Mouse (Mus musculus) CH12.LX (cell line): ENCODE measurements around the gene Bbs12. TPM values are rescaled to one million over a fixed set of nuclear protein-coding genes. Genes with fewer than 3 reads are reported as not detected.
A peak's percentile ranks its signal among the peaks of the same experiment; 100 is the strongest.

Source experiments
- DNase-seq: peaks from one replicate; pipeline ENCODE4 v3.0.0-alpha.2; 2013; ENCODE audit errors: extremely low read depth
- H3K27ac ChIP-seq: 2 replicates; pipeline ENCODE4 v1.5.1; 2012; ENCODE audit warnings: low read depth, mild to moderate bottlenecking, control low read depth, moderate library complexity; ENCODE audit not compliant: insufficient read depth
- H3K27me3 ChIP-seq: replicated peaks from 2 replicates; pipeline ENCODE3; 2012; ENCODE audit warnings: inconsistent platforms
- H3K36me3 ChIP-seq, 2 experiments: replicated peaks in 1 of 2; 2 replicates each; pipeline versions ENCODE3 to v1.6.1; 2012; ENCODE audit warnings: inconsistent platforms in 1 of 2, low read length in 1 of 2, mild to moderate bottlenecking in 1 of 2, mixed read lengths in 1 of 2, moderate library complexity in 1 of 2; ENCODE audit not compliant: control insufficient read depth in 1 of 2, insufficient read depth in 1 of 2
- H3K4me1 ChIP-seq, 2 experiments: 2 replicates each; pipeline ENCODE4 v1.6.1; 2012; ENCODE audit warnings: inconsistent platforms in 1 of 2, moderate library complexity in 1 of 2; ENCODE audit not compliant: insufficient read depth in 2 of 2, control insufficient read depth in 1 of 2
- H3K4me2 ChIP-seq: 2 replicates; pipeline ENCODE4 v1.6.1; 2012; ENCODE audit warnings: low read depth, mild to moderate bottlenecking, control low read depth; ENCODE audit not compliant: poor library complexity, insufficient read depth, severe bottlenecking
- H3K4me3 ChIP-seq, 3 experiments: fragments of 150-350 bp in 1 of 3; sonication (generic) in 1 of 3; replicated peaks in 1 of 3; 2 replicates each; pipeline versions ENCODE3 to v1.5.1; 2011 to 2012; ENCODE audit warnings: low read depth in 2 of 3, low read length in 2 of 3, mild to moderate bottlenecking in 2 of 3, moderate library complexity in 2 of 3, control low read depth in 1 of 3, improper control_type of control experiment in 1 of 3, inconsistent platforms in 1 of 3, mixed read lengths in 1 of 3; ENCODE audit not compliant: poor library complexity in 1 of 3
- H3K79me2 ChIP-seq: replicated peaks from 2 replicates; pipeline ENCODE4 v1.6.1; 2012; ENCODE audit warnings: mild to moderate bottlenecking, moderate library complexity; ENCODE audit not compliant: control insufficient read depth, poor library complexity, insufficient read depth, severe bottlenecking; ENCODE audit errors: extremely low read depth
- H3K9ac ChIP-seq: 2 replicates; pipeline ENCODE4 v1.6.1; 2012; ENCODE audit warnings: low read depth, mild to moderate bottlenecking, control low read depth, moderate library complexity; ENCODE audit not compliant: insufficient read depth
- H3K9me3 ChIP-seq: replicated peaks from 2 replicates; pipeline ENCODE3; 2012; ENCODE audit warnings: low read length, inconsistent platforms, mixed read lengths
- BHLHE40 ChIP-seq: IDR thresholded peaks from 2 replicates; pipeline ENCODE4 v1.6.1; 2011; ENCODE audit warnings: mild to moderate bottlenecking, low read depth, low read length, improper control_type of control experiment
- CHD1 ChIP-seq: IDR thresholded peaks from 2 replicates; pipeline ENCODE4 v1.6.1; 2012; ENCODE audit warnings: low read depth, low read length, improper control_type of control experiment, inconsistent platforms
- CHD2 ChIP-seq: IDR thresholded peaks from 2 replicates; pipeline ENCODE4 v1.6.1; 2011; ENCODE audit warnings: low read length, improper control_type of control experiment
- E2F4 ChIP-seq: IDR thresholded peaks from 2 replicates; pipeline ENCODE4 v1.6.1; 2011; ENCODE audit warnings: low read depth, low read length, improper control_type of control experiment; ENCODE audit not compliant: insufficient replicate concordance
- ELF1 ChIP-seq: IDR thresholded peaks from 2 replicates; pipeline ENCODE4 v1.6.1; 2014; ENCODE audit warnings: low read depth, mild to moderate bottlenecking, inconsistent platforms, low read length, improper control_type of control experiment
- EP300 ChIP-seq: IDR thresholded peaks from 2 replicates; pipeline ENCODE4 v1.6.1; 2011; ENCODE audit warnings: low read length, improper control_type of control experiment
- ETS1 ChIP-seq: conservative IDR thresholded peaks from 2 replicates; pipeline ENCODE4 v1.6.1; 2012; ENCODE audit warnings: low read depth, mild to moderate bottlenecking, inconsistent platforms, low read length, improper control_type of control experiment, moderate library complexity
- GABPA ChIP-seq: IDR thresholded peaks from 2 replicates; pipeline ENCODE4 v1.6.1; 2012; ENCODE audit warnings: low read depth, low read length, improper control_type of control experiment, inconsistent platforms; ENCODE audit not compliant: insufficient replicate concordance
- HCFC1 ChIP-seq: IDR thresholded peaks from 2 replicates; pipeline ENCODE4 v1.6.1; 2012; ENCODE audit warnings: low read depth, mild to moderate bottlenecking, inconsistent platforms, low read length, improper control_type of control experiment
- IRF4 ChIP-seq: IDR thresholded peaks from 2 replicates; pipeline ENCODE4 v1.6.1; 2014; ENCODE audit warnings: low read depth, mild to moderate bottlenecking, inconsistent platforms, low read length, improper control_type of control experiment
- MAX ChIP-seq: IDR thresholded peaks from 2 replicates; pipeline ENCODE4 v1.6.1; 2011; ENCODE audit warnings: low read length, improper control_type of control experiment
- MAZ ChIP-seq: IDR thresholded peaks from 2 replicates; pipeline ENCODE4 v1.6.1; 2012; ENCODE audit warnings: low read depth, mild to moderate bottlenecking, inconsistent platforms, low read length, improper control_type of control experiment, moderate library complexity
- MXI1 ChIP-seq: IDR thresholded peaks from 2 replicates; pipeline ENCODE4 v1.6.1; 2011; ENCODE audit warnings: mild to moderate bottlenecking, low read depth, low read length, improper control_type of control experiment
- MYC ChIP-seq: IDR thresholded peaks from 2 replicates; pipeline ENCODE4 v1.6.1; 2011; ENCODE audit warnings: low read depth, mild to moderate bottlenecking, improper control_type of control experiment, low read length
- NELFE ChIP-seq: IDR thresholded peaks from 2 replicates; pipeline ENCODE4 v1.6.1; 2011; ENCODE audit warnings: low read depth, low read length, improper control_type of control experiment
- NRF1 ChIP-seq: IDR thresholded peaks from 2 replicates; pipeline ENCODE4 v1.6.1; 2014; ENCODE audit warnings: low read depth, mild to moderate bottlenecking, inconsistent platforms, low read length, improper control_type of control experiment, moderate library complexity
- PAX5 ChIP-seq: IDR thresholded peaks from 2 replicates; pipeline ENCODE4 v1.6.1; 2012; ENCODE audit warnings: low read length, inconsistent platforms, mixed read lengths
- POLR2A ChIP-seq: IDR thresholded peaks from 2 replicates; pipeline ENCODE4 v1.6.1; 2011; ENCODE audit warnings: low read depth, mild to moderate bottlenecking, improper control_type of control experiment, low read length
- POLR2AphosphoS2 ChIP-seq: IDR thresholded peaks from 2 replicates; pipeline ENCODE4 v1.6.1; 2011; ENCODE audit warnings: low read depth, low read length, improper control_type of control experiment
- RAD21 ChIP-seq: IDR thresholded peaks from 2 replicates; pipeline ENCODE4 v1.6.1; 2011; ENCODE audit warnings: low read depth, mild to moderate bottlenecking, low read length, improper control_type of control experiment, moderate library complexity
- SIN3A ChIP-seq: IDR thresholded peaks from 2 replicates; pipeline ENCODE4 v1.6.1; 2012; ENCODE audit warnings: low read length, improper control_type of control experiment, inconsistent platforms
- SMC3 ChIP-seq: IDR thresholded peaks from 2 replicates; pipeline ENCODE4 v1.6.1; 2011; ENCODE audit warnings: low read depth, low read length, improper control_type of control experiment
- TCF12 ChIP-seq: IDR thresholded peaks from 2 replicates; pipeline ENCODE4 v1.6.1; 2014; ENCODE audit warnings: low read depth, mild to moderate bottlenecking, inconsistent platforms, low read length, improper control_type of control experiment
- UBTF ChIP-seq: IDR thresholded peaks from 2 replicates; pipeline ENCODE4 v1.6.1; 2012; ENCODE audit warnings: low read depth, mild to moderate bottlenecking, inconsistent platforms, low read length, improper control_type of control experiment, moderate library complexity
- USF1 ChIP-seq: IDR thresholded peaks from 2 replicates; pipeline ENCODE4 v1.6.1; 2014; ENCODE audit warnings: low read depth, mild to moderate bottlenecking, inconsistent platforms, low read length, improper control_type of control experiment
- USF2 ChIP-seq: conservative IDR thresholded peaks from 2 replicates; pipeline ENCODE4 v1.6.1; 2011; ENCODE audit warnings: low read depth, low read length, improper control_type of control experiment
- ZC3H11A ChIP-seq: IDR thresholded peaks from 2 replicates; pipeline ENCODE4 v1.6.1; 2012; ENCODE audit warnings: low read depth, mild to moderate bottlenecking, inconsistent platforms, low read length, improper control_type of control experiment
- ZKSCAN1 ChIP-seq: IDR thresholded peaks from 2 replicates; pipeline ENCODE4 v1.6.1; 2012; ENCODE audit warnings: low read depth, inconsistent platforms, low read length, improper control_type of control experiment, borderline replicate concordance
- ZMIZ1 ChIP-seq: IDR thresholded peaks from 2 replicates; pipeline ENCODE4 v1.6.1; 2012; ENCODE audit warnings: low read depth, mild to moderate bottlenecking, inconsistent platforms, low read length, improper control_type of control experiment
- ZNF384 ChIP-seq: IDR thresholded peaks from 2 replicates; pipeline ENCODE4 v1.6.1; 2012; ENCODE audit warnings: low read depth, low read length, improper control_type of control experiment, inconsistent platforms
- dilution Hi-C: fragments of 300-500 bp; cut with MboI; formaldehyde crosslinking; loops from 2 replicates; pipeline ENCODE4 v1.14.3; 2020; ENCODE audit warnings: low sequenced_read_pairs; ENCODE audit not compliant: extremely low pct_unique_long_range_greater_than_20kb, extremely low pct_ligation_motif_present
- in situ Hi-C: fragments of 300-500 bp; cut with MboI; formaldehyde crosslinking; loops from 3 replicates; pipeline ENCODE4 v1.14.3; 2019; ENCODE audit warnings: low sequenced_read_pairs, low pct_ligation_motif_present, low pct_unique_long_range_greater_than_20kb, mixed read lengths
- polyA plus RNA-seq: library from polyadenylated mRNA; unstranded; fragments of >175 nt; gene quantifications from 2 replicates; pipeline ENCODE4 v1.2.1, GENCODE M21; 2012; ENCODE audit warnings: low read depth; ENCODE audit not compliant: insufficient read length
- total RNA-seq, 2 experiments: library from RNA; depleted of rRNA; stranded (reverse); fragments of 300-350 nt in 1 of 2; fragments of >200 nt in 1 of 2; gene quantifications; 2 replicates each; pipeline ENCODE4 v1.2.3; 2012 to 2014

The Bbs12 gene
- total and polyA plus RNA-seq, 3 experiments, result 3.2 to 8.3 (median 4.0) TPM

DNA sequence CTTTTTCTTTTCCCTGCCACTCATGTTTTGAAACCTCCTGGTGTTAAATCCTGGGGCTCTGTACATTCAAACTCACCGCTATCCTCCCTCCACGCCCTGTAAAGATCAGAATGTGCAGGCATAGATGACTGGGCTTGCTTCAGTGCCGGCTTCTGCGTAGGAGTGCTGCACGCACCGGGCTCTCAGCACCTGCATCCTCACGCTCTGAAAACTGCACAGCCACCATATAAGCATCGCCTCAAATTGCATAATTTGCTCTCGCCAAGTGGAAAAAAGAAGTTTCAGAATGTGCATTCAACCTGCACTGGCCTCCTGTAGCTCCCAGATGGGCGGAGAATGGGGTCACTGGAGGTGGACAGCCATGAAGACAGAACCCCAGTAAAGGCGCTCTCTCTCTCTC is 44.0 kb upstream of the Bbs12 start (continued):
- TF ChIP-seq GABPA, result no peak
- no peak for TF ChIP-seq ZMIZ1
- TF ChIP-seq MXI1, result peak; percentile 37; the same call in 1 of the 2 replicates
- TF ChIP-seq CHD1, result no peak
- TF ChIP-seq ETS1, result peak; percentile 58
- 0 out of 2 replicates have a peak, but pooled peaks have one; percentile 12 for TF ChIP-seq MAX
- peak; percentile 70 for TF ChIP-seq EP300
- TF ChIP-seq ZNF384, result no peak
- peak; percentile 65 for TF ChIP-seq TCF12
- no peak for TF ChIP-seq POLR2A
- TF ChIP-seq ZKSCAN1, result no peak
- 0 out of 2 replicates have a peak, but pooled peaks have one; percentile 32 for TF ChIP-seq SIN3A
- TF ChIP-seq MAZ, result no peak

DNA sequence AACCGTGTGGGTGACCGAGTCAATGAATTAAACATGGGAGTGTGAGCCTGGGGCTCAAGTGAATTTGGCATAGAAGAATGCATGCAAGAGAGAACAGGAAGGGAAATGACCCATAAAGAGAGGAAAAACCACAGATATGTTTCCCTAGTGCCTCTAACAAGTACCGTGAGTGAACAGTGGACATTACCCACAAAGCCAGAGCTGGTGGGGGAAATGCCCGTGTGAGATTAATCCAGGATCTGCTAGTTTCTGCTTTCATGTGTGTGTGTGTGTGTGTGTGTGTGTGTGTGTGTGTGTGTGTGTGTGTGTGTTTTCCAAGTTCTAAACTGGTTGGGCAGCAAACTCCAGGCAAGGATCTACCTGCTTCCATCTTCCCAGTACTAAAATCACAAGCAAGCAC is 42.4 kb upstream of the Bbs12 start:
- H3K9me3 ChIP-seq, result no peaks in the 10 kb centered on the region
- H3K27me3 ChIP-seq, result no peaks in the 10 kb centered on the region
- no peak overlapping the region for H3K4me2 ChIP-seq
- H3K79me2 ChIP-seq, result no peaks in the 10 kb centered on the region
- in situ Hi-C loops (loop anchor here (5.0 kb wide), 1 partner anchor 48 kb away; no protein-coding TSS in a partner anchor), dilution Hi-C loops (no loop called here)
- no peak overlapping the region for H3K4me3 ChIP-seq
- TF ChIP-seq PAX5 (no peak), ZKSCAN1 (no peak), MAX (no peak), CHD2 (no peak), SIN3A (no peak), RAD21 (no peak), HCFC1 (no peak), POLR2A (no peak), ZNF384 (no peak), MYC (no peak)
- H3K4me1 ChIP-seq, result peaks cover 3 to 26% of the 10 kb centered on the region in 2 experiments; a peak in 3 of 4 replicates
- H3K36me3 ChIP-seq, result no peaks in the 10 kb centered on the region
- no peak for DNase-seq
- H3K9ac ChIP-seq, result no peak overlapping the region
- H3K27ac ChIP-seq, result no peak overlapping the region

DNA sequence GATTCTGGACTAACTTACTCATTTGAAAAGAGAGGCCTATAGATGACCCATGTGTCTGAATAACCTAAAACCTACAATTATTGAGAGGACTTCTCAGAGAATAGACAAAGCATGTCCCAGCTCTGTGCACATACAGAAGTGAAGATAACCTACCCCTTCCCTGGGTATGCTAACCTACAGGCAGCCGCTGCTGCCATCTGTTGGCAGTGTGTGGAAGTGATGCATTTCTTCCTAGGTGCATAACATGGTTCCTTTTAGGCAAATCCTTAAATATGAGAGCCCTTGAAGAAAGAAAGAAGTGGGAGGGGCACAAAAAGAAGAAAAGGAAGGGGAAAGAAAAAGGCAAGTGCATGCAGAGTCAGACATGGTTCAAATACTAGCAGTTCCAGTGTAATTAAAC is 41.1 kb upstream of the Bbs12 start:
- H3K36me3 ChIP-seq, result no peaks in the 10 kb centered on the region
- dilution Hi-C loops, result no loop called here
- in situ Hi-C loops, result no loop called here
- TF ChIP-seq SMC3 (peak; percentile 98), CHD2 (no peak), E2F4 (no peak), ETS1 (no peak), CHD1 (no peak), IRF4 (peak; percentile 25; the same call in 1 of the 2 replicates), MXI1 (no peak), PAX5 (no peak), POLR2AphosphoS2 (no peak), MAZ (no peak), ZMIZ1 (no peak), ELF1 (no peak), UBTF (no peak), USF1 (no peak), NELFE (peak; percentile 29; the same call in 1 of the 2 replicates), NRF1 (no peak), USF2 (no peak), RAD21 (peak; percentile 91), ZC3H11A (peak; percentile 71), TCF12 (no peak), SIN3A (no peak), BHLHE40 (no peak)

More for the DNA sequence above, 41.1 kb upstream of the Bbs12 start:
- H3K79me2 ChIP-seq, result no peaks in the 10 kb centered on the region
- no peak overlapping the region for H3K9ac ChIP-seq
- H3K9me3 ChIP-seq, result no peaks in the 10 kb centered on the region
- no peak overlapping the region for H3K4me2 ChIP-seq
- H3K4me1 ChIP-seq, result peaks cover 3 to 26% of the 10 kb centered on the region in 2 experiments; a peak in 3 of 4 replicates
- peak; percentile 79 for DNase-seq
- no peak overlapping the region for H3K4me3 ChIP-seq
- H3K27me3 ChIP-seq, result no peaks in the 10 kb centered on the region
- H3K27ac ChIP-seq, result no peak overlapping the region
